Mouse (Mus musculus) lung, postnatal 14 days (tissue): Measurements from ENCODE around the gene Rbm6.

Experiments
- DNase-seq: peaks from one replicate; pipeline ENCODE4 v3.0.0; 2021

Gene Rbm6

GRCm38 (mm10) chr9:107747310-107747709 lies 125.7 kb downstream of the Rbm6 start:
- DNase-seq = no peak

GRCm38 (mm10) chr9:107746679-107747078 lies 126.4 kb downstream of the Rbm6 start:
- no peak for DNase-seq

- no peak for DNase-seq
These were observed 129.0 kb downstream of the Rbm6 start for GRCm38 (mm10) chr9:107744061-107744460.

GRCm38 (mm10) chr9:107738841-107739202 lies 134.2 kb downstream of the Rbm6 start:
- DNase-seq = peak; percentile 41

GRCm38 (mm10) chr9:107738020-107738840 lies 134.8 kb downstream of the Rbm6 start:
- DNase-seq = peak; percentile 91

- no peak for DNase-seq
These were observed 136.9 kb downstream of the Rbm6 start for GRCm38 (mm10) chr9:107736185-107736485.

- no peak for DNase-seq
These were observed 137.5 kb downstream of the Rbm6 start for GRCm38 (mm10) chr9:107735356-107736184.

- no peak for DNase-seq
These were observed 138.5 kb downstream of the Rbm6 start for GRCm38 (mm10) chr9:107734567-107734971.

- no peak for DNase-seq
These were observed 143.3 kb downstream of the Rbm6 start for GRCm38 (mm10) chr9:107729709-107730108.

GRCm38 (mm10) chr9:107728919-107729670 lies 143.9 kb downstream of the Rbm6 start:
- no peak for DNase-seq

GRCm38 (mm10) chr9:107727041-107727440 lies 146.0 kb downstream of the Rbm6 start:
- no peak for DNase-seq

- DNase-seq = no peak
These were observed 148.2 kb downstream of the Rbm6 start for GRCm38 (mm10) chr9:107724796-107725195.

- peak; percentile 68 for DNase-seq
These were observed 149.1 kb downstream of the Rbm6 start for GRCm38 (mm10) chr9:107723794-107724531.
